Mouse (Mus musculus): ENCODE data around the gene Rnf135.
"Not testable (repeated sequence)": the region's sequence is repeated elsewhere in the genome, so short reads cannot be mapped to it uniquely, and the experiment has no call there.

Rnf135 gene

GRCm38 (mm10) chr11:80183705-80184255 is at the start of gene Rnf135:
TSS of gene Rnf135 (plus strand) at chr11:80183851.
- DNase-seq (ENCODE audit: low spot score): peak; percentile 65

DNA sequence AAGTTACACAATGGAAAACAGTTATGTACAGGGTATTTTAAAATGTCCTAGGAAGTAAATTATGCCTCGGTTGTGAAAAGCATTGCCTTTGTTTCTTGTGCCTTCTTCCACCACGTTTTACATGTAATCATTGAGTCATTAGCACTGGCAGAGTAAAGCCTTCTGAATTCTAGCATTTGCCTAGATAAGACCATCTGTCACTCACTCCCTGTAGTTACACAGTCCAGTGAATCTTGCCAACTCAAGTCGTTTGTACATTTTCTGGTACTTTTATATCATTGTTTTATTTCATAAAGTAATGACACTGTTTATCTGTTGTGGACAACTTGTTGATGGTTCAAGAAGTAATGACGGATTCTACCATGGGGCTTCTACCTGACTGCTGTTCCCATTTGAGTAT is 48.9 kb upstream of the Rnf135 start:
- DNase-seq (ENCODE audit: low spot score): no peak

- DNase-seq (ENCODE audit: low spot score): no peak
These were observed 47.5 kb upstream of the Rnf135 start for GRCm38 (mm10) chr11:80135954-80136683.

GRCm38 (mm10) chr11:80136786-80137185 is 46.9 kb upstream of the Rnf135 start:
- DNase-seq (ENCODE audit: low spot score): no peak

- no peak for DNase-seq (ENCODE audit: low spot score)
These were observed 45.9 kb upstream of the Rnf135 start for GRCm38 (mm10) chr11:80137773-80138172.

DNA sequence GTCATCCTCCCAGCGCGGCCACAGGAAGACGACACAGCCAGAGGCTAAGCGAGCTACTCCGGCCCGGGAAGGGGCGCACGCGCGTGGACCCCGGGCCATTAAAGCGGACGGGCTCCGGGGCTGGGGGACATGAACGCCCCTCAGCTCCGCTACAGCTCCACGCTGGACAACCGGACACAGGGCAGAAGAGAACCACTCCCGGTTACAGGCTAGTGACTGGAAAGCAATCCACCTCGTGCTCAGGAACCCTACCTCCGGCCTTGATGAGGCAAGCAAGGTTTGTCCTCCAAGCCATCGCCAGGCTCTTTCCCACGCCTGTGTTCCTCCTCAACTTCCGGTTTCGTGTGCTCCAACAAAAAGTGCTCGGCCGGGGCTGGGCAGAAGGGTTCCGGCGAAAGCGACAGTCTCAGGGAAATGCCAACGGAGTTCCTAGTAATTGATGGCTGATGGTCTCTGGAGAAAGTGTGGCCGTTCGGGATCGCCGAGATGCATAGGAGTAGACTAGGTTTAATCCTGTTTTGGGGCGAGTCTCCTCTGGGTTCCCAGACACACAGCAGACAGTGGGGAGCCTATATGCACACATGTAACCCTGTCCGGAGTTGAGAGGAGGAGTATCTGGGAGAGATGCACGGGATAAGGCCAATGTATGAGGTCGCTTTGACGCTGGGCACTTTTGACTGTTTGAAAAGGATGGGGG is 41.7 kb upstream of the Rnf135 start, which contains the start of gene Tefm:
TSS of gene Tefm (minus strand) at position 351 of the 697 bp plus-strand sequence.
- peak; percentile 72 for DNase-seq (ENCODE audit: low spot score)

- no peak for DNase-seq (ENCODE audit: low spot score)
These were observed 40.8 kb upstream of the Rnf135 start for GRCm38 (mm10) chr11:80142872-80143271.

DNA sequence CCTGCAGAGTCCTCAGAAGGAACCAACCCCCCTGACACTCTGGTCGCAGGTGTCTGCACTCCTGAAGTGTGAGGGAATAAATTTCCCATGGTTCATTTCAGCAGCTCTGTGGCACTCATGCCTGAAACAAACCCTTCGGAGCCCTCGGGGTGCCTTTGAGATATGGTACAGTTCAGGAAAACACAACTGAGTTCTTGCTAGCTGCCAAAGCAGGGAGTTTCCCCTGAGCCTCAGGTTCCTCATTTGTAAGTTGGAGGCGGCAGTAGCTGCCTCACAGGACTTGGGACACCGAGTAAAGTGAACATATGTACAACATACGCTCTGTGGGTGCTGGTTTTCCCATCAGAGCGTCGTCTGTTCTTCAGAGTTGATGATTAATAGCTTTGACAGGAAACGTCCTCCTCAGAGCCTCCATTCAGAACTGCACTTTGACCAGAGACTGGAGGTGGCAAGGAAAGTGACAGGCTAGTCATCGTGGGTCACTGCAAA is 37.8 kb upstream of the Rnf135 start:
- DNase-seq (ENCODE audit: low spot score): no peak

DNA sequence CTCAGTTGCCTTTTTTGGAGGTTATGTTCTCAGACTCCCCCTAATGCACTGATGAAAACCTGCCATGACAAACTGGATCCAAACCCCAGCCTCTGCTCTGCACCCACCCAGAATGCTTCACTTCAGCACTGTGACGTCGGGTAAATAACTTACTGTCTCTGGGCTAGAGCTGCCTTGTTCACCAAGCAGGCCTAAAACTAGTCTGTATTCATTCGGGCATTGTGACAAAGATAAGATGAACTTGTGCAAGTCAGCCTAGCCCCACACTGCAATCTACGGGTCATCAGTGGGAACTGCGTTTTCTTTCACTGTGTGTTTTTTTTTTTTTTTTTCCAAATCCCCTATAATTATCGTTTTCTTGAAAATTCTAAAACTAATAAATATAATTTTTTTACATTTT is 35.9 kb upstream of the Rnf135 start:
- DNase-seq (ENCODE audit: low spot score): no peak

GRCm38 (mm10) chr11:80148313-80148712 is 35.3 kb upstream of the Rnf135 start:
- no peak for DNase-seq (ENCODE audit: low spot score)

DNA sequence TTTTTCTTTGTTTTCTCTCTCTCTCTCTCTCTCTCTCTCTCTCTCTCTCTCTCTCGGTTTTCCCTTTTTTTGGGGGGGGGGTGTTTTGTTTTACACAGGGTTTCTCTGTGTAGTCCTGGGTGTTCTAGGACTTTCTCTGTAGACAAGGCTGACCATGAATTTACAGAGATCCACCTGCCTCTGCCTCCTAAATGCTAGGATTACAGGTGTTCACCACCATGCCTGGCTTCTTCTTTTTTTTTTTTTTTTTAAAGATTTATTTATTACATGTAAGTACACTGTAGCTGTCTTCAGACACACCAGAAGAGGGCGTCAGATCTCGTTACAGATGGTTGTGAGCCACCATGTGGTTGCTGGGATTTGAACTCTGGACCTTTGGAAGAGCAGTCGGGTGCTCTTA is 34.7 kb upstream of the Rnf135 start:
- DNase-seq (ENCODE audit: low spot score): not testable (repeated sequence)

DNA sequence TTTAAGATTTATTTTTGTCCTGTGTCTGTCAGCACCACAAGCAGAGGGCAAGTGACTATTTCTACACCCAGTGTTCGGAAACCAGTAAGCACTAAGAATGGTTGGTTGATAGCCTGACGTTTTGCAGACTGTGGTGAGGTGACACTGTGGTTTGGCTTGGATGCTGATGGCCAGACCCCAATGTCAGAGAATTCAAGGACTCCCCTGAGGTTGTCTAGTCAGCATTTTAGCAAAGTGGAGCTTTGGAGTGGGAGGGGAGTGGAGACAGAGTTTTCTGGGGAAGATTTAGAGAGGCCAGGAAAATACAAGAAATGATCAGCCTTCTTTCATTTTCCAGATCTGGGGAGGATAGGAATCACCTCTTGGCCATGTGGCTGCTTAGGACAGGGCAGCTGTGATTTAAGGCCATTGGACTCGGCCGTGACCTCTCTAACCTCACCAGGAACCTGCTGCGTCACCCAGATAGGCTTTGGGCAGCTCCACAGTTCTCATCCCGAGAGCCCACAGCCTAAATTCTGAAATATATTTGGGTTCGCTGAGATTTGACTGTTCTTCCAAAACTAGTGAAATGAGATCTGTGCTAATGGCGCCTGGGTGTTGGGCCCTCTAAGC is 34.1 kb upstream of the Rnf135 start:
- no peak for DNase-seq (ENCODE audit: low spot score)

GRCm38 (mm10) chr11:80150566-80150965 is 33.1 kb upstream of the Rnf135 start:
- DNase-seq (ENCODE audit: low spot score): no peak

- no peak for DNase-seq (ENCODE audit: low spot score)
These were observed 32.1 kb upstream of the Rnf135 start for GRCm38 (mm10) chr11:80151541-80151940.

DNA sequence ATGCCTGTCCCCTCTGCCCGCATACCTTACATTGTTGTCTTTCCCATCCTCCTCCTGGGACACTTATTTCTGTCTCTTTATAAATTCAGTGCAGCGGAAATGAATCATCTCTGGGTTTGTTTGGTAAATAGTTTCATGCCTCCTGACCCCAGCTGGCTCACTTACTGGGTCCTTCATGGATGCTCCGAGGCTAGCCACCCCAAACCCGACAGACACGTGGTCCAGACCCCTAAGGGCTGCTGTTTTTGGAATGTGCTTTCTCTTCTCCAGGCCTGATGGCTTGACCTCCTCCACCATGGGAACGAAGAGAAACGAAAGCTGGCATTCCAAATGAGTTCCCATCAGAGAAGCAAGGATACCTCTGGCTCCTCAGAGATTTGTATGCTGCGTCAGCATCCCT is 31.3 kb upstream of the Rnf135 start:
- DNase-seq (ENCODE audit: low spot score): no peak

DNA sequence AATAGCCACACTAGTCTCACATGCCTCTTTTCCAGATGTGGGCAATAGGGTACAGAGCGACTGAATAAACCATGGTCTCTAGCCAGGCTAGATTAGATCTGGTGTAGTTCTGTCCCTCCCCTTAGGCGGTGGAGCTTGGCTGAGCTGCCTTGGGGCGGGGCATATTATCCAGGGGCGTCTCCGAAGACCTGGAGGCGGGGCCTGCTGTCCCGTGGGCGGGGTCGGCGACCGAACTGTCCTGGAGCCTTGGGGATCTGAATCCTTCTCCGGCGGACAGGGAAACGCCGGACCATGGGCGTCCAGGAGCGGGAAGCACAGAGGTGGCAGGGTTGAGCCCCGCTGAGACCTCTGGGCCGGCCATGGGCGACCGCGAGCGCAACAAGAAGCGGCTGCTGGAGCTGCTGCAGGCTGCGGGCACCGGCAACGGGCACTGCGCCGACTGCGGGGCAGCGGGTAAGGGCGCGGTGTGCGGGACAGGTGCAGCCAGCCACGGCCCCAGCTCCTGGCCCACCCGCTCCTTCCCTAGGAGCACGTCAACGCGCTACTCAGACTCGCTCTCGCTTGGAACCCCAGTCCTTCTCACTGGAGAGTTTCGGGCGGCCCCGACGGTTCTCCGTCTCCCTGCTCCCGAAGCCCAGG is 29.7 kb upstream of the Rnf135 start, which contains the start of gene Adap2:
TSS of gene Adap2 (plus strand) at position 249 of the 639 bp plus-strand sequence.
- peak; percentile 52 for DNase-seq (ENCODE audit: low spot score)

- DNase-seq (ENCODE audit: low spot score): no peak
These were observed 29.1 kb upstream of the Rnf135 start for GRCm38 (mm10) chr11:80154501-80154900.

DNA sequence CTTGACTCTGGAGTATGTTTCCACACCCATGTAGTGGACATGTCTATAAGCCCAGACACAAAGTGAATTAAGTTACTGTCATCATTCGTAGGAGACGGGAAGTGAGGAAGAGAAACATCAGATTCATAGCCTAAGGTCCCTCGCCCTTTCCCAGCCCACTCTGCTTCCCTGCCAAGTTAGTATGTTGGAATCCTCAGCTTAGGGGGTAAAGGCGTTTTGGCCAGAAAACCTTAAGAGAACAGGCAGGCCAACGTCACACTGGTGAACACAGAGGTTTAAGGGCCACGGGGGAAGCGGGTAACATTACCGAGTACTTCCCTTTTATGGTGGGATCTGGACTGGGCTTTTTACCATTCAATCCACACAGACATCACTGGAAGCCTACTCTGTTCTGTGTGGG is 28.1 kb upstream of the Rnf135 start:
- DNase-seq (ENCODE audit: low spot score): no peak

DNA sequence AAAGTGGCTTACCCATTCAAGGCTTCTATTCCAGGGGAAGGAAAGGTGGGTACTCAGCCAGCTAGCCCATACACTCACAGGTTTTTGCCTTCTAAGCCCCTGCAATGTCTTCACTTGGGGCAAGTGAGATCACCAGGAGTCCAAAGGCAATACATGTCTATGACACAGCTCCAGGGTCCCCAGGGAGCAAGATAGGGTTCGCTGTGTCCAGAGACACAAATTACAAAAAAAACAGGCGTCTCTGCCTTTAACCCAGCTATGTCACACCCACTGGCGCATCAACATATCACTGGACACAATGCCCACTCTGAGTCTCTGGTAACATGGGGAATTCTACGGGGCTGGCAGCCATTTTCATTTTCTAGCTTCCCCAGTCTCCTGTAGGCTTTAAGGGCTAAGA is 27.7 kb upstream of the Rnf135 start:
- DNase-seq (ENCODE audit: low spot score): no peak

DNA sequence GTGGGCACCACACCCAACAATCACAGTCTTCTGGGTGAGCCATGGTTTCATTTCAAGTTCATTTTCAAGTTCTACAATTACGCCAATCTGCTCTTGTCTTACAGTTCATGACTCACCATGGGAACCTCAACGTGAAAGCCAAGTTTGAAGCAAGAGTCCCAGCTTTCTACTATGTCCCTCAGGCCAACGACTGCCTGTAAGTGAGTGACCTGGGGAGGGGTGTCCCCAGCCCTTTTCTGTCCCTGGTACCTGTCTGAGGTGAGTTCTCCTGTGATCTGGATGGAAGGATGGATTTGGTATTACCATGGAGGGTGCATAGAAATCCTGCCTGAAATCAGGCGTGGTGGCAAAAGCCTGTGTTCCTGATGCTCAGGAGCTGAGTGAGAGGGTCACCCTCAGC is 26.8 kb upstream of the Rnf135 start:
- DNase-seq (ENCODE audit: low spot score): no peak

- no peak for DNase-seq (ENCODE audit: low spot score)
These were observed 24.6 kb upstream of the Rnf135 start for GRCm38 (mm10) chr11:80159018-80159417.

- no peak for DNase-seq (ENCODE audit: low spot score)
These were observed 22.6 kb upstream of the Rnf135 start for GRCm38 (mm10) chr11:80161041-80161440.

Measured in left cerebral cortex, adult 11 months (tissue).